Mouse (Mus musculus): ENCODE measurements around the gene Spata13. TPM values are rescaled to one million over a fixed set of nuclear protein-coding genes. Genes with fewer than 3 reads are reported as not detected.
A peak's percentile ranks its signal among the peaks of the same experiment; 100 is the strongest.

Spata13 gene
- total and polyA plus RNA-seq, 2 experiments from 2014 or later = 13.9 to 50.9 TPM

GRCm38 (mm10) chr14:60732081-60732480, 98.3 kb downstream of the Spata13 start:
- no peak overlapping the region for H3K4me3 ChIP-seq (ENCODE audit: low read depth, low read length)
- no peaks in the 10 kb centered on the region for H3K9me3 ChIP-seq (replicated peaks; ENCODE audit: control insufficient read depth, low read length)
- ATAC-seq (ENCODE audit: insufficient read depth, low read depth) = no peak
- H3K36me3 ChIP-seq (replicated peaks; ENCODE audit: control insufficient read depth, insufficient read depth, low read length) = 0 out of 2 replicates have a peak, but pooled peaks cover 3% of the 10 kb centered on the region
- H3K4me2 ChIP-seq (ENCODE audit: low read depth, low read length) = peak overlapping the region; percentile 74; the same call in 1 of the 2 replicates
- H3K27ac ChIP-seq (ENCODE audit: low read depth) = peak overlapping the region; percentile 27; the same call in 1 of the 2 replicates
- H3K4me1 ChIP-seq (ENCODE audit: control insufficient read depth, insufficient read depth) = peaks cover 33% of the 10 kb centered on the region
- TF ChIP-seq CTCF (IDR thresholded peaks at IDR 0.05; ENCODE audit: low read depth) (no peak), EP300 (IDR thresholded peaks at IDR 0.05; ENCODE audit: low read depth) (no peak)
- WGBS = 38% methylated on average over 6 of the region's 6 CpGs
- no peak for DNase-seq (ENCODE audit: low spot score)
- H3K9ac ChIP-seq (replicated peaks; ENCODE audit: low read depth, low read length) = no peak overlapping the region
- H3K27me3 ChIP-seq (ENCODE audit: control insufficient read depth, insufficient read depth, low read length) = no peaks in the 10 kb centered on the region

GRCm38 (mm10) chr14:60732787-60733186, 99.0 kb downstream of the Spata13 start:
- Histone ChIP-seq H3K4me1 (ENCODE audit: control insufficient read depth, insufficient read depth) (peaks cover 40% of the 10 kb centered on the region), H3K36me3 (replicated peaks; ENCODE audit: control insufficient read depth, insufficient read depth, low read length) (0 out of 2 replicates have a peak, but pooled peaks cover 3% of the 10 kb centered on the region), H3K4me3 (ENCODE audit: low read depth, low read length) (peak overlapping the region; percentile 49), H3K27me3 (ENCODE audit: control insufficient read depth, insufficient read depth, low read length) (no peaks in the 10 kb centered on the region), H3K9ac (replicated peaks; ENCODE audit: low read depth, low read length) (peak overlapping the region; percentile 70), H3K4me2 (ENCODE audit: low read depth, low read length) (peak overlapping the region; percentile 74), H3K27ac (ENCODE audit: low read depth) (peak overlapping the region; percentile 94), H3K9me3 (replicated peaks; ENCODE audit: control insufficient read depth, low read length) (no peaks in the 10 kb centered on the region)
- WGBS = 1% methylated on average over 16 of the region's 16 CpGs
- ATAC-seq (ENCODE audit: insufficient read depth, low read depth) (peak; percentile 54), DNase-seq (ENCODE audit: low spot score) (peak; percentile 74)
- TF ChIP-seq EP300 (IDR thresholded peaks at IDR 0.05; ENCODE audit: low read depth) = no peak
- TF ChIP-seq CTCF (IDR thresholded peaks at IDR 0.05; ENCODE audit: low read depth) = no peak

GRCm38 (mm10) chr14:60733706-60734105, 99.9 kb downstream of the Spata13 start:
- ATAC-seq (ENCODE audit: insufficient read depth, low read depth) (peak; percentile 25; the same call in 1 of the 2 replicates), DNase-seq (ENCODE audit: low spot score) (peak; percentile 64)
- peak overlapping the region; percentile 94 for H3K27ac ChIP-seq (ENCODE audit: low read depth)
- H3K4me3 ChIP-seq (ENCODE audit: low read depth, low read length) = peak overlapping the region; percentile 49
- H3K4me2 ChIP-seq (ENCODE audit: low read depth, low read length) = peak overlapping the region; percentile 74
- no peaks in the 10 kb centered on the region for H3K27me3 ChIP-seq (ENCODE audit: control insufficient read depth, insufficient read depth, low read length)
- TF ChIP-seq CTCF (IDR thresholded peaks at IDR 0.05; ENCODE audit: low read depth) (no peak), EP300 (IDR thresholded peaks at IDR 0.05; ENCODE audit: low read depth) (no peak)
- H3K4me1 ChIP-seq (ENCODE audit: control insufficient read depth, insufficient read depth) = peaks cover 49% of the 10 kb centered on the region
- 6% methylated on average over 4 of the region's 4 CpGs for WGBS
- H3K9ac ChIP-seq (replicated peaks; ENCODE audit: low read depth, low read length) = peak overlapping the region; percentile 70
- 0 out of 2 replicates have a peak, but pooled peaks cover 3% of the 10 kb centered on the region for H3K36me3 ChIP-seq (replicated peaks; ENCODE audit: control insufficient read depth, insufficient read depth, low read length)
- no peaks in the 10 kb centered on the region for H3K9me3 ChIP-seq (replicated peaks; ENCODE audit: control insufficient read depth, low read length)

GRCm38 (mm10) chr14:60735206-60735605, 101.4 kb downstream of the Spata13 start:
- H3K9ac ChIP-seq (replicated peaks; ENCODE audit: low read depth, low read length) = no peak overlapping the region
- no peaks in the 10 kb centered on the region for H3K27me3 ChIP-seq (ENCODE audit: control insufficient read depth, insufficient read depth, low read length)
- H3K27ac ChIP-seq (ENCODE audit: low read depth) = peak overlapping the region; percentile 94
- H3K4me1 ChIP-seq (ENCODE audit: control insufficient read depth, insufficient read depth) = peaks cover 55% of the 10 kb centered on the region
- H3K9me3 ChIP-seq (replicated peaks; ENCODE audit: control insufficient read depth, low read length) = no peaks in the 10 kb centered on the region
- H3K4me2 ChIP-seq (ENCODE audit: low read depth, low read length) = peak overlapping the region; percentile 74
- DNase-seq (ENCODE audit: low spot score) (no peak), ATAC-seq (ENCODE audit: insufficient read depth, low read depth) (no peak)
- H3K36me3 ChIP-seq (replicated peaks; ENCODE audit: control insufficient read depth, insufficient read depth, low read length) = no peaks in the 10 kb centered on the region
- 36% methylated on average over 5 of the region's 5 CpGs for WGBS
- TF ChIP-seq EP300 (IDR thresholded peaks at IDR 0.05; ENCODE audit: low read depth) (no peak), CTCF (IDR thresholded peaks at IDR 0.05; ENCODE audit: low read depth) (no peak)
- no peak overlapping the region for H3K4me3 ChIP-seq (ENCODE audit: low read depth, low read length)

- 28% methylated on average over 13 of the region's 13 CpGs for WGBS
- peak overlapping the region; percentile 51; the same call in 1 of the 2 replicates for H3K9ac ChIP-seq (replicated peaks; ENCODE audit: low read depth, low read length)
- H3K4me3 ChIP-seq (ENCODE audit: low read depth, low read length) = peak overlapping the region; percentile 9; the same call in 1 of the 2 replicates
- no peaks in the 10 kb centered on the region for H3K36me3 ChIP-seq (replicated peaks; ENCODE audit: control insufficient read depth, insufficient read depth, low read length)
- H3K4me1 ChIP-seq (ENCODE audit: control insufficient read depth, insufficient read depth) = peaks cover 63% of the 10 kb centered on the region
- no peaks in the 10 kb centered on the region for H3K27me3 ChIP-seq (ENCODE audit: control insufficient read depth, insufficient read depth, low read length)
- peak overlapping the region; percentile 94 for H3K27ac ChIP-seq (ENCODE audit: low read depth)
- DNase-seq (ENCODE audit: low spot score) = no peak
- TF ChIP-seq EP300 (IDR thresholded peaks at IDR 0.05; ENCODE audit: low read depth) (no peak), CTCF (IDR thresholded peaks at IDR 0.05; ENCODE audit: low read depth) (no peak)
- H3K4me2 ChIP-seq (ENCODE audit: low read depth, low read length) = peak overlapping the region; percentile 74
- ATAC-seq (ENCODE audit: insufficient read depth, low read depth) = no peak
- H3K9me3 ChIP-seq (replicated peaks; ENCODE audit: control insufficient read depth, low read length) = no peaks in the 10 kb centered on the region
These were observed 102.2 kb downstream of the Spata13 start for GRCm38 (mm10) chr14:60735848-60736547.

Measured in heart, postnatal 0 days (tissue).